Mouse (Mus musculus): ENCODE results near the gene Atat1. TPM values are rescaled to one million over a fixed set of nuclear protein-coding genes. Genes with fewer than 3 reads are reported as not detected.
"Not testable (repeated sequence)": the region's sequence is repeated elsewhere in the genome, so short reads cannot be mapped to it uniquely, and the experiment has no call there.

Gene Atat1
- total RNA-seq (2021): 10 to 100 TPM; 64.6 to 69.9 TPM
- long read RNA-seq, experiment 1, transcript Atat1-212 (11 exons, 2,034 nt): major isoform, 23 of 61 reads
- long read RNA-seq, experiment 1, transcript Atat1-201 (10 exons, 1,930 nt): minor isoform, 19 of 61 reads
- long read RNA-seq, experiment 1, partial matches to known transcripts: 11 of 61 reads
- long read RNA-seq, experiment 1, other reads (novel, unspliced or antisense): 7 of 61 reads
- long read RNA-seq, experiment 2, transcript Atat1-212 (11 exons, 2,034 nt): major isoform, 34 of 67 reads
- long read RNA-seq, experiment 2, transcript Atat1-201 (10 exons, 1,930 nt): minor isoform, 16 of 67 reads
- long read RNA-seq, experiment 2, partial matches to known transcripts: 6 of 67 reads
- long read RNA-seq, experiment 2, other reads (novel, unspliced or antisense): 10 of 67 reads

GRCm38 (mm10) chr17:35909919-35910369 is at the start of gene Atat1:
TSS of gene Atat1 (minus strand) at chr17:35910075.
- DNase-seq (ENCODE audit: low spot score in 2 of 2): peak; percentile 94 to 96
- intact Hi-C loops (cut with DNase I): no loop called here

GRCm38 (mm10) chr17:35958533-35959223 is 48.8 kb upstream of the Atat1 start:
- intact Hi-C loops (cut with DNase I): loop anchor here (5.0 kb wide), 1 partner anchor 36 kb away; no protein-coding TSS in a partner anchor
- no peak for DNase-seq (ENCODE audit: low spot score in 2 of 2)

GRCm38 (mm10) chr17:35954665-35955064 is 44.8 kb upstream of the Atat1 start:
- DNase-seq (ENCODE audit: low spot score in 2 of 2): no peak
- intact Hi-C loops (cut with DNase I): loop anchor here (5.0 kb wide), 1 partner anchor 32 kb away; no protein-coding TSS in a partner anchor

DNA sequence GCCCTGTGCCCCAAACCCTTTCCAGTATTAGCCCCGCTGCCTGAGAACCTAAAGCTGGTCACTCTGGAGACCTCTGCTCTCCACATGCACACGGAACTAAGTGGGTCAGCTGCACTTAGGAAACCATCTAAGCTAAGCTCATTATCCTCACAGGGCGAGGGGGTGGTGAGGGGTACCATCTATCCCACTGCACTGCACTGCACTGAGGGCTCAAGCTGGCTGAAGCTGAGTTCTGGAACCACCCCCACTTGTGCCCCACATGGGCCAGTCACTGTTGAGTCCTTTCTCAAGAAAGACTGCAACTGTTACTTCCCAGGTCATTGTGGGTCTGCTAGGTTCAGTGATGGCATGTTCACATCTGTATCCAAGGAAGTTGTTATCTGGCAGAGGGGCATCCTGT is 42.7 kb upstream of the Atat1 start:
- intact Hi-C loops (cut with DNase I); DNase-seq (ENCODE audit: low spot score in 2 of 2): not testable (repeated sequence)

DNA sequence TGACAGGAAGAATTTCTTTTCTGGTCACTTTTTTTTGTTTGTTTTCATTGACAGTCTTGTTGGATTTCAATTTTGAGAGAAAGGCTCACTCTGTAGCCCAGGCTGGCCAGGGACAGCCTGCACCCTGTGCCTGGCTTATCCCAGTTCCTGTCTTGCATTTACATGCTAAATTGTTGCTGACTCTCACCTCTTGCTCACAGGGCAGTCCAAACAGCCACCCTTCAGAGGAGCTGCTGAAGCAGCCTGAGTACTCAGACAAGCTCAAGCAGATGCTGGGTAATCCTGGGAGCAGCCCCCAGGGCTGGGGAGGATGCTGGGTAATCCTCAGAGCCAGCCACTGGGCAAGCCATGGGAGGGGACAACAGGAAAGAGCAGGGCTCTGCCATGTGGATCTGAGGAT is 41.1 kb upstream of the Atat1 start:
- intact Hi-C loops (cut with DNase I); DNase-seq (ENCODE audit: low spot score in 2 of 2): not testable (repeated sequence)

GRCm38 (mm10) chr17:35939941-35940340 is 30.1 kb upstream of the Atat1 start:
- DNase-seq (ENCODE audit: low spot score in 2 of 2): no peak
- intact Hi-C loops (cut with DNase I): loop anchor here (10.0 kb wide), 2 partner anchors 175 to 255 kb away; partner anchors contain the start of gene H2-T3

GRCm38 (mm10) chr17:35939108-35939507 is 29.2 kb upstream of the Atat1 start:
- DNase-seq (ENCODE audit: low spot score in 2 of 2): no peak
- intact Hi-C loops (cut with DNase I): loop anchor here (10.0 kb wide), 2 partner anchors 176 to 256 kb away; partner anchors contain the start of gene H2-T3

- intact Hi-C loops (cut with DNase I): loop anchor here (2.0 to 10.0 kb wide), 3 partner anchors 55 to 257 kb away; partner anchors contain the start of gene H2-T3
- peak in 1 of 2 experiments; percentile 58 for DNase-seq (ENCODE audit: low spot score in 2 of 2)
These were observed 27.9 kb upstream of the Atat1 start for GRCm38 (mm10) chr17:35937700-35938348.

- DNase-seq (ENCODE audit: low spot score in 2 of 2): not testable (repeated sequence)
- intact Hi-C loops (cut with DNase I): loop anchor here (2.0 to 10.0 kb wide), 3 partner anchors 57 to 259 kb away; partner anchors contain the start of gene H2-T3
These were observed 25.9 kb upstream of the Atat1 start for GRCm38 (mm10) chr17:35935763-35936162.

- intact Hi-C loops (cut with DNase I): loop anchor here (10.0 kb wide), 2 partner anchors 182 to 262 kb away; partner anchors contain the start of gene H2-T3
- no peak for DNase-seq (ENCODE audit: low spot score in 2 of 2)
These were observed 22.7 kb upstream of the Atat1 start for GRCm38 (mm10) chr17:35932608-35933007.

- intact Hi-C loops (cut with DNase I): loop anchor here (10.0 kb wide), 2 partner anchors 184 to 264 kb away; partner anchors contain the start of gene H2-T3
These were observed 20.8 kb upstream of the Atat1 start for GRCm38 (mm10) chr17:35930627-35931026.

DNA sequence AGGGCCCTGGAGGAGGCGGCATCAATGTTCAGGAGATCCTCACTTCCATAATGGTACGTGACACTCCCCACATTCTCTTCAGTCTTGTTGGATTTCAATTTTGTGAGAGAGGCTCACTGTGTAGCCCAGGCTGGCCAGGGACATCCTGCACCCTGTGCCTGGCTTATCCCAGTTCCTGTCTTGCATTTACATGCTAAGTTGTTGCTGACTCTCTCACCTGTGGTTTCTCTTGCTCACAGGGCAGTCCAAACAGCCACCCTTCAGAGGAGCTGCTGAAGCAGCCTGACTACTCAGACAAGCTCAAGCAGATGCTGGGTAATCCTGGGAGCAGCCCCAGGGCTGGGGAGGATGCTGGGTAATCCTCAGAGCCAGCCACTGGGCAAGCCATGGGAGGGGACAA is 19.7 kb upstream of the Atat1 start:
- no peak for DNase-seq (ENCODE audit: low spot score in 2 of 2)
- intact Hi-C loops (cut with DNase I): loop anchor here (5.0 to 10.0 kb wide), 2 partner anchors 38 to 325 kb away; partner anchors contain the start of genes Abcf1 and Rpp21

More at GRCm38 (mm10) chr17:35930627-35931026, 20.8 kb upstream of the Atat1 start:
- DNase-seq (ENCODE audit: low spot score in 2 of 2): no peak

DNA sequence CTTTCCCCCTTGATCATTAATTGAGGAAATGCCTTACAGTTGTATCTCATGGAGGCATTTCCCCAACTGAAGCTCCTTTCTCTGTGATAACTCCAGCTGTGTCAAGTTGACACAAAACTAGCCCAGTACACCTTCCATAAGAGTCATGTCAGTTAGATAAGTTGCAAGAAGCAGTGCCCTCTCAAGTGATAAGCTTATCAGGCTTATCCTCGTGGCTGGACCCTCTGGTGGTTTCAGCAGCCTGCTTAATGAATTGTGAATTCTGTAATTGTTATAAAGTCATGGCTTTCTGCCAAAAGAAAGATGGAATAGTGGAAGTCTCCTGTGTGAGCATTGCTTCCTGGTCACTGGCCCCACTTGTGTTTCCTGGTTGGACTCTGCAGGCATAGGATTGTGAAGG is 17.6 kb upstream of the Atat1 start:
- intact Hi-C loops (cut with DNase I): loop anchor here (5.0 to 10.0 kb wide), 2 partner anchors 40 to 327 kb away; partner anchors contain the start of genes Abcf1 and Rpp21
- DNase-seq (ENCODE audit: low spot score in 2 of 2): no peak

DNA sequence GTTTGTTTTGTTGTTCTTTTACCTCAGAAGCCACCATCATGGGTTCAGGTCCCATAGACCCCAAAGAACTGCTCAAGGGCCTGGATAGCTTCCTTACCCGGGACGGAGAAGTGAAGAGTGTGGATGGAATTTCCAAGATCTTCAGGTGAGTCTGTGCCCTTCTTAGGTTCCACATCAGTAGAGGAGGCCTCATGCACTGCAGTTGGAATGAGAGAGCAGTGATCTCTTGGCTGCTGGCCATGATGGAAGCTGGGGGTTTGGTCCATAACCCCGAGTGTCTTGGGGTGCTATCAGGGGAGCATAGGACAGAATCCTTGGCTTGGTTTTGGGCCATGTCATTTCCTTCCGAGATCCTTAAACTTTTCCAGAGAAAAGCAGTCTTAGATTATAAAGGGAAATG is 13.4 kb upstream of the Atat1 start:
- intact Hi-C loops (cut with DNase I): loop anchor here (5.0 to 10.0 kb wide), 2 partner anchors 34 to 332 kb away; partner anchors contain the start of gene Rpp21
- no peak for DNase-seq (ENCODE audit: low spot score in 2 of 2)

- intact Hi-C loops (cut with DNase I): loop anchor here (5.0 to 10.0 kb wide), 2 partner anchors 35 to 332 kb away; partner anchors contain the start of gene Rpp21
- DNase-seq (ENCODE audit: low spot score in 2 of 2): no peak
These were observed 12.7 kb upstream of the Atat1 start for GRCm38 (mm10) chr17:35922566-35922965.

DNA sequence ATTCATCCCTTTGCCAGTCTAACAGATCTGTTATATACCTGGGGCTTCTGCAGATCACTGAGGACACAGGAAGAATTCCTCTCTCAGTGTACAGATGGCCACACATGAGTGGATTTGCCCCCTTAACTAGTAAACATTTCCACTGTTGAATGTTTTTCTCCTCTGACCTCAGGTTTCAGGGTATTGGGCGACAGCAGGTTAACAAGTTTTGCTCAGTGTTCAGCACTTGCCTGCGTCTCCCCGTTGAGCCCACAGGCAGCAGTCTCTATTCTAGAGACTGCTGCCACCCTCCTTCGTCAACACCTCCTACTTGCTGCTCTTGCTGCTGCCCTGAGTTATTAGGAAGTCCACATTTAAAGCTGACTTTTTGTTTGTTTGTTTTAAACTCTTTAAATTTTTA is 11.8 kb upstream of the Atat1 start:
- no peak for DNase-seq (ENCODE audit: low spot score in 2 of 2)
- intact Hi-C loops (cut with DNase I): loop anchor here (5.0 to 10.0 kb wide), 2 partner anchors 36 to 333 kb away; partner anchors contain the start of gene Rpp21

DNA sequence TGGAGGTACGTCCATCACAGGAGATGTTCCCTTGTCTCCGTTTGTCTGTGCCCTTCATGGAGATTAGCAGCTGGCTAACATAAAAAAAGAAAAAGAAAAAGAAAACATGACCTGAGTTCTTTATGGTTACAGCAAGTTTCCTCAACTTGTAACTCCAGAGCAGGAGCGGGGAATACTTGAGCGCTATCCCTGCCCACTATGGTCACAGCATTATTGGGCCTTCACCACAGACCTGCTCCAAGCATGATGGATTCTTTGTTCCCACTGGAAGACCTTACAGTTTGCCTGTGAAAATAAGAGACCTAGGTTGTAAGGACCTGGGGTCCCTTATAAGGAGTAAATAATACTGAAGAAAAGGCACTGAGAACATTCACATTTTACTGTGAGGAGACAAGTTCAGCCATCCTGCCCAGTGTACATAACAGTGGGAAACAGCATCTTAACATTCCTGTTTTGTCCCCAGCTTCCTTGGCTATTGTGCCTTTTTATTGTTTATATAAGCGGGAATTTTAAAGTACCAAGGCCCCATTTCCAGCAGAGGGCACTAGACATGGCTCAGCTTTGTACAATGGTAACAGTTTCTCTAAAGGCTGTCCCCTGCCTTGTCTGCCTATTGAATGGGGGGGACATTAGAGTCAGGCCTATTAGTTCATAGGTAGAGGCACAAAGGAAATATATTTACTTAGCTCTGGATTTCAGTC is 11.1 kb upstream of the Atat1 start:
- intact Hi-C loops (cut with DNase I): loop anchor here (5.0 to 10.0 kb wide), 2 partner anchors 36 to 334 kb away; partner anchors contain the start of gene Rpp21
- peak; percentile 52 to 70 for DNase-seq (ENCODE audit: low spot score in 2 of 2)

DNA sequence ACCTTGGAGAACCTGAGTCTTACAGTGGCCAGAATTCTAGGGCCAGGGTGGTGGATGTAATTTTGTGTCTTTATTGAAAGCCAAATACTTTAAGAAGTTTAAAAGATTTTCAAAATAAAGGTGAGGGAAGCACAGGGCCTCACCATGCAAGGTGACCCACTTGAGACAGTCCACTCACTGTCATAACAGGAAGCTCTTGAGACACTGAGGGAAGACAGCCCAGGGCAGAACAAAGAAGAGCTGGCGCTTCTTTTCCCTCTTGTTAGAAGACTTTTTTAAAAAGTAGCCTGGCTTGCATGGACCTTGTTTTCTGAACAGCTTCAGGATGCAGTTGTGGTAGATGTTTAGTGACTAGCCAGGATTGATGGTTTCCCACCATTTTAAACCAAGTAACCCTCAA is 10.5 kb upstream of the Atat1 start:
- intact Hi-C loops (cut with DNase I): loop anchor here (5.0 to 10.0 kb wide), 2 partner anchors 37 to 334 kb away; partner anchors contain the start of gene Rpp21

More for the DNA sequence above, 10.5 kb upstream of the Atat1 start:
- DNase-seq (ENCODE audit: low spot score in 2 of 2): no peak
